Mouse (Mus musculus): ENCODE measurements around the gene 1700020N01Rik. TPM values are rescaled to one million over a fixed set of nuclear protein-coding genes. Genes with fewer than 3 reads are reported as not detected.

1700020N01Rik gene
- total RNA-seq, 2 experiments from 2014 or later = not detected

- no peak for DNase-seq
- intact Hi-C loops (cut with DNase I) = no loop called here
These were observed 59.7 kb downstream of the 1700020N01Rik start for GRCm38 (mm10) chr10:21652426-21653345.

GRCm38 (mm10) chr10:21653469-21653868 is 60.5 kb downstream of the 1700020N01Rik start:
- DNase-seq = no peak
- intact Hi-C loops (cut with DNase I) = no loop called here

- DNase-seq = no peak
- intact Hi-C loops (cut with DNase I) = no loop called here
These were observed 66.8 kb downstream of the 1700020N01Rik start for GRCm38 (mm10) chr10:21659576-21660246.

- peak; percentile 53 to 55 for DNase-seq
- intact Hi-C loops (cut with DNase I) = no loop called here
These were observed 76.0 kb downstream of the 1700020N01Rik start for GRCm38 (mm10) chr10:21668976-21669375.

GRCm38 (mm10) chr10:21669750-21670161 is 76.8 kb downstream of the 1700020N01Rik start:
- DNase-seq = peak in 1 of 2 experiments; percentile 24
- intact Hi-C loops (cut with DNase I) = loop anchor here (10.0 kb wide), 1 partner anchor 205 kb away; no protein-coding TSS in a partner anchor

GRCm38 (mm10) chr10:21670168-21670567 is 77.2 kb downstream of the 1700020N01Rik start:
- no peak for DNase-seq
- intact Hi-C loops (cut with DNase I) = loop anchor here (10.0 kb wide), 1 partner anchor 205 kb away; no protein-coding TSS in a partner anchor

Other genes with a start within 250 kb of the 1700020N01Rik start
- not detected for gene Aldh8a1, start 215.9 kb upstream of the 1700020N01Rik start, total RNA-seq (2021)

Data from heart, postnatal 10 days (tissue).